Mouse (Mus musculus): ENCODE results near the gene Mid1. TPM values are rescaled to one million over a fixed set of nuclear protein-coding genes. Genes with fewer than 3 reads are reported as not detected.
"Not testable (repeated sequence)": the region's sequence is repeated elsewhere in the genome, so short reads cannot be mapped to it uniquely, and the experiment has no call there.

Mid1 gene
- polyA plus RNA-seq, 1 experiment from 2014 or later = 1.5 TPM

DNA sequence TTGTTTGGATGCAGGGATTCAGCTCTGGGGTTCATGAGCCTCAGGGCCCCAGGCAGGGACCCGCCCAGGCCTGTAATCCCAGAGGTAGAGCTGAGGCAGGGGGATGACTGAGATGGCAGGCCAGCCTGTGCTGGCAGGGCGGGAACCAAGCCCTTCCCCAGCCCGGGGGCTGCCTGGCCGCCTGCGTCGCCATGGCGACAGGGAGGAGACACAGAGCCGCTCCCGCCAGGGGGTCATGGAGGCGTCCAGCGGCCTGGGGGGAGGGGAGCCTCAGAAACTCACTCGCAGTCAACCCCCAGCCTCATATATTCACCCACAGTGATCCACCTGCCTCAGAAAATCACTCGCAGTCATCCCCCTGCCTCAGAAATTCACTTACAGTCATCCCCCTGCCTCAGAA lies 320.2 kb downstream of the Mid1 start:
- DNase-seq (ENCODE audit: low spot score); H3K36me3 ChIP-seq (ENCODE audit: control insufficient read depth, insufficient read depth, low read length); H3K27me3 ChIP-seq (ENCODE audit: control insufficient read depth, insufficient read depth, low read length); H3K27ac ChIP-seq (replicated peaks); H3K4me2 ChIP-seq (replicated peaks; ENCODE audit: low read depth); ATAC-seq (ENCODE audit: low FRiP score, low TSS enrichment); H3K9ac ChIP-seq (ENCODE audit: low read length); H3K4me1 ChIP-seq (replicated peaks; ENCODE audit: control insufficient read depth, insufficient read depth); H3K4me3 ChIP-seq (ENCODE audit: low read depth, low read length): not testable (repeated sequence)
- WGBS = 18% methylated on average over 13 of the region's 13 CpGs
- peaks cover 15% of the 10 kb centered on the region for H3K9me3 ChIP-seq (ENCODE audit: control insufficient read depth, low read length)

DNA sequence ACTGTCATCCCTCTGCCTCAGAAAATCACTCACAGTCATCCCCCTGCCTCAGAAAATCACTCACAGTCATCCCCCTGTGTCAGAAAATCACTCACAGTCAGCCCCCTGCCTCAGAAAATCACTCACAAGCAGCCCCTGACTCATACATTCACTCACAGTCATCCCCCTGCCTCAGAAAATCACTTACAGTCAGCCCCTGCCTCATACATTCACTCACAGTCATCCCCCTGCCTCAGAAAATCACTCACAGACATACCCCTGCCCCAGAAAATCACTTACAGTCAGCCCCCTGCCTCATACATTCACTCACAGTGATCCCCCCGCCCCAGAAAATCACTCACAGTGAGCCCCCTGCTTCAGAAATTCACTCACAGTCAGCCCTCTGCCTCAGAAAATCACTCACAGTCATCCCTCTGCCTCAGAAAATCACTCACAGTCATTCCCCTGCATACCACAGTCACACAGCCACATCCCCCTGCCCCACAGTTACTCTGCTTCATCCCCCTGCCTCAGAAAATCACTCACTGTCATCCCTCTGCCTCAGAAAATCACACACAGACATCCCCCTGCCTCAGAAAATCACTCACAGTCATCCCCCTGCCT lies 320.8 kb downstream of the Mid1 start:
- H3K27me3 ChIP-seq (ENCODE audit: control insufficient read depth, insufficient read depth, low read length); ATAC-seq (ENCODE audit: low FRiP score, low TSS enrichment); H3K9ac ChIP-seq (ENCODE audit: low read length); H3K4me3 ChIP-seq (ENCODE audit: low read depth, low read length); H3K4me1 ChIP-seq (replicated peaks; ENCODE audit: control insufficient read depth, insufficient read depth); H3K4me2 ChIP-seq (replicated peaks; ENCODE audit: low read depth); DNase-seq (ENCODE audit: low spot score); H3K27ac ChIP-seq (replicated peaks); H3K36me3 ChIP-seq (ENCODE audit: control insufficient read depth, insufficient read depth, low read length): not testable (repeated sequence)
- H3K9me3 ChIP-seq (ENCODE audit: control insufficient read depth, low read length) = peaks cover 18% of the 10 kb centered on the region
- WGBS = 54% methylated on average over 1 of the region's 1 CpGs

DNA sequence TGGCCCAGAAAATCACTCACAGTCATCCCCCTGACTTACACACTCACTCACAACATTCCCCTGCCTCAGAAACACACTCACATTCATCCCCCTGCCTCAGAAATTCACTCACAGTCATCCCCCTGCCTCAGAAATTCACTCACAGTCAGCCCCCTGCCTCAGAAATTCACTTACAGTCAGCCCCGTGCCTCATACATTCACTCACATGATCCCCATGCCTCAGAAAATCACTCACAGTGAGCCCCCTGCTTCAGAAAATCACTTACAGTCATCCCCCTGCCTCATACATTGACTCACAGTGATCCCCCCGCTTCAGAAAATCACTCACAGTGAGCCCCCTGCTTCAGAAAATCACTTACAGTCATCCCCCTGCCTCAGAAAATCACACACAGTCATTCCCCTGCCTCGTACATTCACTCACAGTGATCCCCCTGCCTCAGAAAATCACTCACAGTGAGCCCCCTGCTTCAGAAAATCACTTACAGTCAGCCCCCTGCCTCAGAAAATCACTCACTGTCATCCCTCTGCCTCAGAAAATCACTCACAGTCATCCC lies 321.8 kb downstream of the Mid1 start:
- H3K36me3 ChIP-seq (ENCODE audit: control insufficient read depth, insufficient read depth, low read length); H3K27me3 ChIP-seq (ENCODE audit: control insufficient read depth, insufficient read depth, low read length); H3K9ac ChIP-seq (ENCODE audit: low read length); DNase-seq (ENCODE audit: low spot score); H3K4me1 ChIP-seq (replicated peaks; ENCODE audit: control insufficient read depth, insufficient read depth); H3K4me3 ChIP-seq (ENCODE audit: low read depth, low read length); H3K27ac ChIP-seq (replicated peaks); ATAC-seq (ENCODE audit: low FRiP score, low TSS enrichment); H3K4me2 ChIP-seq (replicated peaks; ENCODE audit: low read depth): not testable (repeated sequence)
- H3K9me3 ChIP-seq (ENCODE audit: control insufficient read depth, low read length) = peaks cover 19% of the 10 kb centered on the region
- 62% methylated on average over 3 of the region's 3 CpGs for WGBS

DNA sequence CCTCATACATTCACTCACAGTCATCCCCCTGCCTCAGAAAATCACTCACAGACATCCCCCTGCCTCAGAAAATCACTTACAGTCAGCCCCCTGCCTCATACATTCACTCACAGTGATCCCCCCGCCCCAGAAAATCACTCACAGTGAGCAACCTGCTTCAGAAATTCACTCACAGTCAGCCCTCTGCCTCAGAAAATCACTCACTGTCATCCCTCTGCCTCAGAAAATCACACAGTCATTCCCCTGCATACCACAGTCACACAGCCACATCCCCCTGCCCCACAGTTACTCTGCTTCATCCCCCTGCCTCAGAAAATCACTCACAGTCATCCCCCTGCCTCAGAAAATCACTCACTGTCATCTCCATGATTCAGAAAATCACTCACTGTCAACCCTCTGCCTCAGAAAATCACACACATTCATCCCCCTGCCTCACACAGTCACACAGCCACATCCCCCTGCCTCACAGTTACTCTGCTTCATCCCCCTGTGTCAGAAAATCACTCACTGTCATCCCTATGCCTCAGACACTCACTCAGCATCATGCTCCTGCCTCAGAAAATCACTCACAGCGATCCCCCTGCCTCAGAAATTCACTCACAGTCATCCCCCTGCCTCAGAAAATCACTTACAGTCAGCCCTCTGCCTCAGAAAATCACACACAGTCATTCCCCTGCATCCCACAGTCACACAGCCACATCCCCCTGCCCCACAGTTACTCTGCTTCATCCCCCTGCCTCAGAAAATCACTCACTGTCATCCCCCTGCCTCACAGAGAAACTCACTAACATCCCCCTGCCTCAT lies 322.6 kb downstream of the Mid1 start:
- not testable (repeated sequence) for ATAC-seq (ENCODE audit: low FRiP score, low TSS enrichment); DNase-seq (ENCODE audit: low spot score); H3K9ac ChIP-seq (ENCODE audit: low read length); H3K4me1 ChIP-seq (replicated peaks; ENCODE audit: control insufficient read depth, insufficient read depth); H3K4me3 ChIP-seq (ENCODE audit: low read depth, low read length); H3K27me3 ChIP-seq (ENCODE audit: control insufficient read depth, insufficient read depth, low read length); H3K27ac ChIP-seq (replicated peaks); H3K36me3 ChIP-seq (ENCODE audit: control insufficient read depth, insufficient read depth, low read length); H3K4me2 ChIP-seq (replicated peaks; ENCODE audit: low read depth)
- 27% methylated on average over 2 of the region's 2 CpGs for WGBS
- H3K9me3 ChIP-seq (ENCODE audit: control insufficient read depth, low read length) = peaks cover 19% of the 10 kb centered on the region

DNA sequence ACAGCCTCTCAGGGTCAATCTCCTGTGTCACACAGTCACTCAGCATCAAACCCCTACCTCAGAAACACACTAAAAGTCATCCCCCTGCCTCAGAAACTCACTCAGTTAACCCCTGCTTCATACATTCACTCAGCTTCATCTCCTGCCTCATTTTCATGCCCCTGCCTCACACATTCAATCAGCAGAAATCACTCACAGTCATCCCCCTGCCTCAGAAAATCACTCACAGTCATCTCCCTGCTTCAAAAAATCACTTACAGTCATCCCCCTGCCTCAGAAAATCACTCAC lies 323.1 kb downstream of the Mid1 start:
- H3K27me3 ChIP-seq (ENCODE audit: control insufficient read depth, insufficient read depth, low read length); H3K4me3 ChIP-seq (ENCODE audit: low read depth, low read length); ATAC-seq (ENCODE audit: low FRiP score, low TSS enrichment); H3K27ac ChIP-seq (replicated peaks); H3K4me1 ChIP-seq (replicated peaks; ENCODE audit: control insufficient read depth, insufficient read depth); H3K36me3 ChIP-seq (ENCODE audit: control insufficient read depth, insufficient read depth, low read length); DNase-seq (ENCODE audit: low spot score); H3K4me2 ChIP-seq (replicated peaks; ENCODE audit: low read depth); H3K9ac ChIP-seq (ENCODE audit: low read length): not testable (repeated sequence)
- peaks cover 19% of the 10 kb centered on the region for H3K9me3 ChIP-seq (ENCODE audit: control insufficient read depth, low read length)

DNA sequence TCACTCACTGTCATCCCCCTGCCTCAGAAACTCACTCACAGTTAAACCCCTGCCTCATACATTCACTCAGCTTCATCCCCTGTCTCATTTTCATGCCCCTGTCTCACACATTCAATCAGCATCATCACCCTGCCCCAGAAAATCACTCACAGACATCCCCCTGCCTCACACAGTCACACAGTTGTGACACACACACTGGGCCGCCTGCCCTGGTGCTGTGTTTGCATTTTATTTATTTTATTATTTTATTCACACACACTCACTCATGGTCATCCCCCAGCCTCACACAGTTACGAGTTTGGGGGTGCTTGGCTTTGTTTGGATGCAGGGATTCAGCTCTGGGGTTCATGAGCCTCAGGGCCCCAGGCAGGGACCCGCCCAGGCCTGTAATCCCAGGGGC lies 323.6 kb downstream of the Mid1 start:
- H3K9me3 ChIP-seq (ENCODE audit: control insufficient read depth, low read length) = peaks cover 19% of the 10 kb centered on the region
- not testable (repeated sequence) for H3K27me3 ChIP-seq (ENCODE audit: control insufficient read depth, insufficient read depth, low read length); H3K27ac ChIP-seq (replicated peaks); H3K36me3 ChIP-seq (ENCODE audit: control insufficient read depth, insufficient read depth, low read length); H3K4me2 ChIP-seq (replicated peaks; ENCODE audit: low read depth); H3K9ac ChIP-seq (ENCODE audit: low read length); ATAC-seq (ENCODE audit: low FRiP score, low TSS enrichment); DNase-seq (ENCODE audit: low spot score); H3K4me1 ChIP-seq (replicated peaks; ENCODE audit: control insufficient read depth, insufficient read depth)
- 0 out of 2 replicates have a peak overlapping the region, but pooled peaks have one; percentile 71 for H3K4me3 ChIP-seq (ENCODE audit: low read depth, low read length)
- 31% methylated on average over 3 of the region's 3 CpGs for WGBS

DNA sequence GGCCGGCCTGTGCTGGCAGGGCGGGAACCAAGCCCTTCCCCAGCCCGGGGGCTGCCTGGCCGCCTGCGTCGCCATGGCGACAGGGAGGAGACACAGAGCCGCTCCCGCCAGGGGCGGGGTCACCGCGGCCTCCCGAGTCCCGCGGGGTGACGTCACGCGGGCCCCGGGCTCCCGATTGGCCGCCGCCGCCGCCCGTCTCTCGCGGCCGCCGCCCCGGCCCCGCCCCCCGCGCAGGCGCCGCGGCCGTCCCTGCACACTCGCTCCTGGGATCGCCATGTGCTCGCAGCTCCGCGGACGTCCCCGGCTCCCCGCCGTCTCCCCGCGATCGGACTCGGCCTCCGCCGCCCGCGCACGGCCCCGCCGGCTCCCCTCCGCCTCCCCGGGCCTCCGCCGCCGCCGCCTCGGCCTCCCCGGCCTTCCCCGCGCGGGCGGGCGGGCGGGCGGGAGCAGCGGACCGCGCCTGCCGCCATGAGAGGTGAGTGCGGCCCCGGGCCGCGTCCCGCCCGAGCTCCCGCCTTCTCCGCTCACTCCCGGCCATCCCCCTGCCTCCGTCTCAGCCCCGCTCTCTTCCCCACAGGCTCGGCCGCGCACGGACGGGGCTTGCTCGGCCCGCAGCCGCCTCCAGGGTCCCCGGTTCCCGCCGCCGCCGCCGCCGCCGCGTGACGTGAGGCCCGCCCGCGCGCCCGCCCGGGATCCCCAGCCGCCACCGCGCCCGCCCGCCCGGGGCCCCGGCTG lies 324.2 kb downstream of the Mid1 start, which contains the start of gene Gm21887:
TSS of gene Gm21887 (plus strand) at position 644 of the 735 bp plus-strand sequence.
- 64% methylated on average over 113 of the region's 118 CpGs for WGBS
- not testable (repeated sequence) for H3K4me1 ChIP-seq (replicated peaks; ENCODE audit: control insufficient read depth, insufficient read depth); H3K27me3 ChIP-seq (ENCODE audit: control insufficient read depth, insufficient read depth, low read length); H3K36me3 ChIP-seq (ENCODE audit: control insufficient read depth, insufficient read depth, low read length)
- H3K9ac ChIP-seq (ENCODE audit: low read length) = peak within 1 kb of the TSS; percentile 97
- ATAC-seq (ENCODE audit: low FRiP score, low TSS enrichment) (peak; percentile 87), DNase-seq (ENCODE audit: low spot score) (peak; percentile 94)
- H3K4me3 ChIP-seq (ENCODE audit: low read depth, low read length) = peak within 1 kb of the TSS; percentile 71
- H3K9me3 ChIP-seq (ENCODE audit: control insufficient read depth, low read length) = peaks cover 19% of the 10 kb centered on the region
- peak within 1 kb of the TSS; percentile 21; the same call in 1 of the 2 replicates for H3K4me2 ChIP-seq (replicated peaks; ENCODE audit: low read depth)
- peak within 1 kb of the TSS; percentile 94 for H3K27ac ChIP-seq (replicated peaks)

DNA sequence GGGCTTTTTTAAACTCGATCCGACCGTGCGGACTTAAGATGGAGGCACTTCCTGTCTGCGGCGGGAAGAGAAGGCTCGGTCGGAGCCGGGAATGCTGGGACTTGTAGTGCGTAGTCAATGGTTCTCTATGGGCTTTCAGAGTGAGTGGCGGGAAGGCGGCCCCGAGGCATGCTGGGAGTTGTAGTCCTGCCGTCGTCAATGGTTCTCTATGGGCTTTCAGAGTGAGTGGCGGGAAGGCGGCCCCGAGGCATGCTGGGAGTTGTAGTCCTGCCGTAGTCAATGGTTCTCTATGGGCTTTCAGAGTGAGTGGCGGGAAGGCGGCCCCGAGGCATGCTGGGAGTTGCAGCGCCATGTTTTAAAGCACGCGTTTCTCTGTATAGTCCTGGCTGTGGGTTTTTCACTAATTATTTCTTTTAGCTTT lies 324.8 kb downstream of the Mid1 start:
- peak overlapping the region; percentile 94 for H3K27ac ChIP-seq (replicated peaks)
- peak overlapping the region; percentile 71 for H3K4me3 ChIP-seq (ENCODE audit: low read depth, low read length)
- not testable (repeated sequence) for H3K4me2 ChIP-seq (replicated peaks; ENCODE audit: low read depth); H3K36me3 ChIP-seq (ENCODE audit: control insufficient read depth, insufficient read depth, low read length); H3K4me1 ChIP-seq (replicated peaks; ENCODE audit: control insufficient read depth, insufficient read depth); H3K27me3 ChIP-seq (ENCODE audit: control insufficient read depth, insufficient read depth, low read length)
- peak; percentile 97 for ATAC-seq (ENCODE audit: low FRiP score, low TSS enrichment)
- WGBS = 54% methylated on average over 25 of the region's 25 CpGs
- peaks cover 19% of the 10 kb centered on the region for H3K9me3 ChIP-seq (ENCODE audit: control insufficient read depth, low read length)
- H3K9ac ChIP-seq (ENCODE audit: low read length) = peak overlapping the region; percentile 97
- peak; percentile 95 for DNase-seq (ENCODE audit: low spot score)

Data from stomach, postnatal 0 days (tissue).